Mouse (Mus musculus) heart, embryonic 13.5 days (tissue): ENCODE measurements around the gene Pum2. TPM values are rescaled to one million over a fixed set of nuclear protein-coding genes. Genes with fewer than 3 reads are reported as not detected.
A peak's percentile ranks its signal among the peaks of the same experiment; 100 is the strongest.

Source experiments
- ATAC-seq: fragments of 200-750 bp; cut with Nextera tagmentation; 2 replicates; pipeline ENCODE4 v1.8.0; 2017; ENCODE audit warnings: moderate TSS enrichment; ENCODE audit not compliant: insufficient number of reproducible peaks, low FRiP score, low TSS enrichment; ENCODE audit errors: extremely low read depth
- H3K27ac ChIP-seq: fragments of 300-500 bp; sonication (generic); replicated peaks from 2 replicates; pipeline ENCODE4 v1.5.1; 2015; ENCODE audit warnings: moderate library complexity, mild to moderate bottlenecking, inconsistent platforms
- H3K27me3 ChIP-seq: fragments of 300-500 bp; sonication (generic); replicated peaks from 2 replicates; pipeline ENCODE4 v1.6.1; 2015; ENCODE audit warnings: mild to moderate bottlenecking, inconsistent platforms
- H3K36me3 ChIP-seq: fragments of 300-500 bp; sonication (generic); 2 replicates; pipeline ENCODE4 v1.6.1; 2015; ENCODE audit warnings: mild to moderate bottlenecking, inconsistent platforms
- H3K4me1 ChIP-seq: fragments of 300-500 bp; sonication (generic); 2 replicates; pipeline ENCODE4 v1.6.1; 2015; ENCODE audit warnings: inconsistent platforms
- H3K4me2 ChIP-seq: fragments of 300-500 bp; sonication (generic); 2 replicates; pipeline ENCODE4 v1.6.1; 2015; ENCODE audit warnings: inconsistent platforms, mild to moderate bottlenecking, moderate library complexity
- H3K4me3 ChIP-seq: fragments of 300-500 bp; sonication (generic); 2 replicates; pipeline ENCODE4 v1.5.1; 2015; ENCODE audit warnings: moderate library complexity, mild to moderate bottlenecking, inconsistent platforms
- H3K9ac ChIP-seq: fragments of 300-500 bp; sonication (generic); 2 replicates; pipeline ENCODE4 v1.6.1; 2015; ENCODE audit warnings: inconsistent platforms, mild to moderate bottlenecking, moderate library complexity
- H3K9me3 ChIP-seq: fragments of 300-500 bp; sonication (generic); 2 replicates; pipeline ENCODE4 v1.6.1; 2016; ENCODE audit warnings: inconsistent platforms
- WGBS: fragments of 180-500 bp; shearing (Covaris S2); methylation state at CpG from one replicate; pipeline ENCODE4 v1.1.7; 2015; ENCODE audit warnings: mixed read lengths; 5-methylcytosine and 5-hydroxymethylcytosine counted together
- polyA plus RNA-seq: library from polyadenylated mRNA; unstranded; fragments of >200 nt; fragmentation: Nextera tagmentation; extraction: Ambion mirVana; gene quantifications from 2 replicates; pipeline ENCODE4 v1.2.1, GENCODE M21; 2015

The Pum2 gene
- polyA plus RNA-seq, 1 experiment from 2014 or later, result 24.0 TPM

DNA sequence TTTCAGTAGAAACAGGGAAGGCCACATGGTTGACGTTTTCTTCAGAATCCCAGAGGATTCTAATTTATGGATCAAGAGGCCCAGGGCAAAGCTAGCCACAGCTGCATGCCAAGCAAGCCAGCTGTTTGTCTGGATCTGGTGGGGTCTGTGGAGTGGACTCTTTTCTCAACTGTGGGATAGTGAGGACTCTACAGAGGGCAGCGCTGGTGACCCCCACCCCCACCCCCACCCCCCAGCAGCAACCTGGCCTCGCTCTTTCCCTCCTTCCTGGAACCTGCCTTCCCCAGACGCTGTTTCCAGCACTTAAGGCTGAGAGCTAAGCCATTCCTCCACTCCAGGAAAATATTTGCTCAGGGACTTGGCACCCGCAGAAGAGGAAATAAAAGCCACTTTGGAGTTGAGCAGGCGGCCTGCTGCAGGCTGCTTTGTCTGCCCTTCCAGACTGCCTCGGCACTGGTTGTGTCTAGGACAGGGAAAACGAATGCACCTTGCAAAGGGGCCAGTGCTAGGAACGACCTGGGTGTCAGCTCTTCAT is 124.6 kb downstream of the Pum2 start:
- Histone ChIP-seq H3K4me3 (no peak overlapping the region), H3K27me3 (no peaks in the 10 kb centered on the region), H3K9me3 (no peaks in the 10 kb centered on the region; the same call in 1 of the 2 replicates), H3K4me1 (0 out of 2 replicates have a peak, but pooled peaks cover 13% of the 10 kb centered on the region), H3K36me3 (peaks cover 17% of the 10 kb centered on the region), H3K9ac (no peak overlapping the region), H3K4me2 (no peak overlapping the region), H3K27ac (peak overlapping the region; percentile 60)
- ATAC-seq, result no peak
- WGBS, result 50% methylated on average over 9 of the region's 9 CpGs

Other genes with a start within 250 kb of the Pum2 start
- gene Rhob, start 174.1 kb upstream of the Pum2 start, polyA plus RNA-seq, result 31.4 and 33.0 TPM in 2 replicates
- not detected in 2 replicates for gene Slc7a15, start 75.1 kb upstream of the Pum2 start, polyA plus RNA-seq
- gene Sdc1, start 97.2 kb downstream of the Pum2 start, polyA plus RNA-seq, result 39.5 and 41.3 TPM in 2 replicates
- gene Laptm4a, start 247.5 kb downstream of the Pum2 start, polyA plus RNA-seq, result 245 and 277 TPM in 2 replicates